Mouse (Mus musculus) embryonic fibroblast, embryonic 13.5 days (primary cell): ENCODE measurements around the gene Ggps1.

ENCODE experiments used
- CTCF ChIP-seq: IDR thresholded peaks from 2 replicates; pipeline ENCODE4 v1.5.1; 2011; ENCODE audit warnings: mild to moderate bottlenecking, control low read depth, low read length, moderate library complexity, borderline replicate concordance; ENCODE audit not compliant: insufficient read depth
- POLR2A ChIP-seq: IDR thresholded peaks from 2 replicates; pipeline ENCODE4 v1.6.1; 2011; ENCODE audit warnings: low read depth, mild to moderate bottlenecking, control low read depth, low read length, moderate library complexity

GRCm38 (mm10) chr13:14075326-14075725, 12.0 kb upstream of the Ggps1 start:
- TF ChIP-seq CTCF (no peak), POLR2A (no peak)
